Mouse (Mus musculus) megakaryocyte, embryonic 14.5 days (primary cell): ENCODE results near the gene Sp9. TPM values are rescaled to one million over a fixed set of nuclear protein-coding genes. Genes with fewer than 3 reads are reported as not detected.

Experiments
- H3K27me3 ChIP-seq: replicated peaks from 2 replicates; pipeline ENCODE3; 2012; ENCODE audit warnings: inconsistent platforms
- H3K36me3 ChIP-seq: replicated peaks from 2 replicates; pipeline ENCODE3; 2012; ENCODE audit warnings: low read length, inconsistent platforms, mixed read lengths
- H3K4me1 ChIP-seq: 2 replicates; pipeline ENCODE4 v1.6.1; 2012; ENCODE audit warnings: inconsistent platforms
- H3K4me3 ChIP-seq: replicated peaks from 2 replicates; pipeline ENCODE3; 2012; ENCODE audit warnings: moderate library complexity, mild to moderate bottlenecking, inconsistent platforms
- H3K9me3 ChIP-seq: 2 replicates; pipeline ENCODE4 v1.6.1; 2012; ENCODE audit warnings: inconsistent platforms
- FLI1 ChIP-seq: IDR thresholded peaks from 2 replicates; pipeline ENCODE4 v1.6.1; 2012; ENCODE audit warnings: low read length, inconsistent platforms, mixed read lengths
- GATA1 ChIP-seq: IDR thresholded peaks from 3 replicates; pipeline ENCODE4 v1.6.1; 2012; ENCODE audit warnings: mixed read lengths, low read length, inconsistent platforms, borderline replicate concordance
- polyA plus RNA-seq: library from polyadenylated mRNA; stranded (reverse); fragments of >175 nt; gene quantifications from 2 replicates; pipeline ENCODE4 v1.2.3, GENCODE M21; 2012; ENCODE audit warnings: low replicate concordance; ENCODE audit not compliant: insufficient read depth

Sp9 gene
- polyA plus RNA-seq, 1 experiment, result not detected

GRCm38 (mm10) chr2:73267231-73267630 is 4.5 kb upstream of the Sp9 start:
- peaks cover 96% of the 10 kb centered on the region for H3K27me3 ChIP-seq
- peaks cover 66% of the 10 kb centered on the region for H3K4me1 ChIP-seq
- TF ChIP-seq GATA1, result no peak
- no peak for TF ChIP-seq FLI1
- no peaks in the 10 kb centered on the region for H3K36me3 ChIP-seq
- no peaks in the 10 kb centered on the region for H3K9me3 ChIP-seq
- no peak overlapping the region for H3K4me3 ChIP-seq

- Histone ChIP-seq H3K27me3 (peaks cover 96% of the 10 kb centered on the region), H3K36me3 (no peaks in the 10 kb centered on the region), H3K9me3 (no peaks in the 10 kb centered on the region), H3K4me3 (no peak overlapping the region), H3K4me1 (peaks cover 72% of the 10 kb centered on the region)
- no peak for TF ChIP-seq FLI1
- no peak for TF ChIP-seq GATA1
These were observed 3.9 kb upstream of the Sp9 start for GRCm38 (mm10) chr2:73267818-73268217.

- Histone ChIP-seq H3K4me1 (peaks cover 73% of the 10 kb centered on the region), H3K27me3 (peaks cover 96% of the 10 kb centered on the region), H3K9me3 (no peaks in the 10 kb centered on the region), H3K4me3 (peak overlapping the region; percentile 38), H3K36me3 (no peaks in the 10 kb centered on the region)
- TF ChIP-seq FLI1, result no peak
- no peak for TF ChIP-seq GATA1
These were observed 3.4 kb upstream of the Sp9 start for GRCm38 (mm10) chr2:73268281-73268680.

DNA sequence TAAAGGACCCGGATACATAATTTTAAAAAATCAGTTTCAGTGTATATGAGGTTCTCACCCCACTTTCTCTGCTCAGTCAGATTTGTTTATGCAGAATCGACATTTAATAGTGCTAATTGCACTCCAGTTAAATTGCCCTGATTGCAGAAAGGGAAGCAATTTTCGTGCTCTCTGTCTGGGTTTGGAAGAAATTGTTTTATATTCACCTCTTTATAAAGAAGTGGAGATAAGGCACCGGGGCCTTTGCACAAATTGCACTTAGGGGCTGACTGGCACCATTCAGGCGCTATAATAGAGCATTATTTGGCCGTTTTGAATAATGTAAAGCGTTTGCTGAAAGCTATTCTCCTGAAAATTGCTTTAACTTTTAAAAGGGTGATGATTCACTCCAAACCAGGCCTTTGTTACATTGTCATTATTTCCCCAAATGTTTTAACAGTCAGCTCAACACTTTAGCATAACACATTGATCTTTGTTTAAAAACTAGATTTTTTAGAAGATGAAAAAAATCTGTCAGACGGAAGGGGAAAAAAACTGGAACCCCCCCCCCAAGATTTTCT is 2.8 kb upstream of the Sp9 start:
- no peak for TF ChIP-seq FLI1
- TF ChIP-seq GATA1, result no peak
- peaks cover 96% of the 10 kb centered on the region for H3K27me3 ChIP-seq
- H3K9me3 ChIP-seq, result no peaks in the 10 kb centered on the region
- no peak overlapping the region for H3K4me3 ChIP-seq
- peaks cover 73% of the 10 kb centered on the region for H3K4me1 ChIP-seq
- H3K36me3 ChIP-seq, result no peaks in the 10 kb centered on the region

- no peaks in the 10 kb centered on the region for H3K36me3 ChIP-seq
- peaks cover 96% of the 10 kb centered on the region for H3K27me3 ChIP-seq
- H3K4me3 ChIP-seq, result no peak overlapping the region
- H3K9me3 ChIP-seq, result no peaks in the 10 kb centered on the region
- TF ChIP-seq FLI1 (no peak), GATA1 (no peak)
- H3K4me1 ChIP-seq, result peaks cover 73% of the 10 kb centered on the region
These were observed 2.1 kb upstream of the Sp9 start for GRCm38 (mm10) chr2:73269666-73270065.

DNA sequence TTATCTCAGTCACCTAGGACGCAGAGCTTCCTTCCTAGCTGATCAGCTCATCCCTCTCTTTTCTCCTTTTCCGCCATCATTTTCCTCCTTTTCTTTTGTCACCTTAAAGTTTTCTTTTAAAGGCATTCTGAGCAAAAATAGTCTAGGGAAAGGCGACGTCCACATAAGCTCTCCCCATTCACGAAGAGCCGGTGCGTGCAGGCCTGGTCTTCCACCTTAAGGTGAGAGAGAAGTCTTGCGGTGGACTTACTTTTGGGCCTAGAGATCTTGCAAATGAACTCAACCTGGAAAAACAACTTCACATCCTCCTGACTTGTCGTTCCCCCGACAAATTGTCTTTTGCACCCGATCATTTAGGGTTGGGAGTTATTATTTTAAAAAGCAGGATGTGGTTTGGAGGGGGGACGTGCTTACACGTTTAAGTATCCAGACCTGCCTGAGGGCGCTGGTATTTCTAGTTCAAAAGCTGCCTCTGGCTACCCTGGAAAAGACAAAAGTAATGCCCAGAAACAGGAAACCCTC is 1.6 kb upstream of the Sp9 start:
- peaks cover 71% of the 10 kb centered on the region for H3K4me1 ChIP-seq
- H3K4me3 ChIP-seq, result peak overlapping the region; percentile 60
- no peaks in the 10 kb centered on the region for H3K9me3 ChIP-seq
- H3K27me3 ChIP-seq, result peaks cover 94% of the 10 kb centered on the region
- TF ChIP-seq FLI1 (no peak), GATA1 (no peak)
- H3K36me3 ChIP-seq, result no peaks in the 10 kb centered on the region

GRCm38 (mm10) chr2:73270593-73271458 is 899 bp upstream of the Sp9 start:
- TF ChIP-seq GATA1 (no peak), FLI1 (no peak)
- no peaks in the 10 kb centered on the region for H3K9me3 ChIP-seq
- no peaks in the 10 kb centered on the region for H3K36me3 ChIP-seq
- peaks cover 64% of the 10 kb centered on the region for H3K4me1 ChIP-seq
- peak overlapping the region; percentile 93 for H3K4me3 ChIP-seq
- H3K27me3 ChIP-seq, result peaks cover 92% of the 10 kb centered on the region

- Histone ChIP-seq H3K4me3 (peak overlapping the region; percentile 93), H3K36me3 (no peaks in the 10 kb centered on the region), H3K27me3 (peaks cover 95% of the 10 kb centered on the region), H3K4me1 (peaks cover 67% of the 10 kb centered on the region), H3K9me3 (no peaks in the 10 kb centered on the region)
- no peak for TF ChIP-seq FLI1
- TF ChIP-seq GATA1, result no peak
These were observed 875 bp downstream of the Sp9 start for GRCm38 (mm10) chr2:73272351-73273248.
